Mouse (Mus musculus) liver, adult (tissue): Measurements from ENCODE around the gene Prkag3.

Experiments
- GATA4 ChIP-seq: IDR thresholded peaks from 2 replicates; pipeline ENCODE4 v1.6.1; 2014; ENCODE audit warnings: mild to moderate bottlenecking, low read length; ENCODE audit not compliant: insufficient replicate concordance

The Prkag3 gene

DNA sequence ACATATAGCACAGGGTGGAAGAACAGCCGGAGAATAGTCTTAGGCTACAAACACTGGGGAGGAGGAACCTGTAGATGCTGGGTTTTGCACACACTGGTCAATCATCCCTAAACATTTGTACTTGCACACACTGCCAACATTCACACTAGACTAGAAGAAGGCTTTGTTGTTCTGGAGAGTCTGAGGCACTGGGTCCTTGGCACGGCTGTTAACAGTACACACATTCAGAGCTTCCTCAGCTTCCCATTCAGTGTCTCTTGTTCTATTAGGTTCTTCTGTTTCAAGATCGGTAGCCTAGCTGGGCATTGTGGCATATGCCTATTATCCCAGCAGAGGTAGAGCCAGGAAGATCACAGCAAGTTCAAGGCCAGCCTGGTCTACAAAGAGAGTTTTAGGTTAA is 44.9 kb downstream of the Prkag3 start:
- no peak for TF ChIP-seq GATA4

DNA sequence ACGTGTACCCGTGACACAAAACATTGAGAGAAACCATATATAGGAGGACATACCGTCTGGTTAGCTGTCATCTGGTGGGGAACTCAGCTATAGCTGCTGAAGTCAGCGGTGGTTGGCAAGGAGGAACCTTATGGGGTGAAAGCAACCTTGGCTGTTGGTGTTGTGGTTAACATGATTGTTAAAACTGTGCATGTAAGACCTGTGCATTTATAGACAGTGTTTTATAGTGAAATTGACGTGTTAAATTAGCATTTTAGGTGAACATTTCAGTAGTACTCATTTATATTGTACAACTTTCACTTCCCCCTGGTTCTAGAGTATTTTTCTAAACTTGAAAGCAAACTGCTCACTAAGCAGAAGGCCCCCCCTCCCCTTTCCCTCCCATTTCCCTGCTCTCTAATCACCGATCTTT is 46.9 kb downstream of the Prkag3 start:
- no peak for TF ChIP-seq GATA4

DNA sequence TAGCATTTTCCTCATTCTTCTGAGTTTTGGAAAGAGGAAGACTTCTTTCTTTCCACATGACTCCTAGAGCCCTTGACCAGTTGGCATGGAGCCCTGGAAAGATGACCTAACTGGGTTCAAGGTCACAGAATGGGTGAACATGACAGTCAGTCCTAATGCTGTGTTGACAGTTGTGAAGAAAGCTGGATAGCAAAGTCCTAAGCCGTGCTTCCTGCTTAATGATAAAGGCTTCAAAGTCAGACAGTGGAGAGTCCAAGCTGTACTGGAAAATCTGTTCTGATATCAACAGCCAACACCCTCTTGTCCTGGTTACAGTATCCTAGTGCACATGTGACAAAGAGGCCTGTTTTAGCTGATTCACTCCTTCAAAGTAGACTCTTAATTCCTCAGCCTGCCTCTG is 50.2 kb downstream of the Prkag3 start:
- peak; percentile 92; the same call in 1 of the 2 replicates for TF ChIP-seq GATA4

DNA sequence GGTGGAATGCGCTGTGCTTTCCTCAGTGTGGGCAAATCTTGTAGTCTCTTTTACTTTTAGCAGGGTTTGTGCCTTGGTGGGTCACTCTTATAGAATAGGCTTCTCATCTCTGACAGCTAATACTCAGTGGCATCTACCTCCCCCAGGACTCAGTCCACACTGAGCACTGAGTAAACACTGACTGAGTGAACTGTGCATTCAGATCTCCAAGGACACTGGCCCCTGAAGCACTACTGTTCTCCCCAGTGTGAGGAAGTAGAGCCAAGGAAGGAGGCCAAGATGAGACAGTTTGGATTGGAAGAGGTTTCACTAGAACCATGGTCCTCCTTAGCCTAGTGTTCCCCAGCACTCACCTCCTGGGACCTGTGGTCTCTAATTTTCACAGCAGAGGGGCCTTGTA is 50.7 kb downstream of the Prkag3 start:
- no peak for TF ChIP-seq GATA4

DNA sequence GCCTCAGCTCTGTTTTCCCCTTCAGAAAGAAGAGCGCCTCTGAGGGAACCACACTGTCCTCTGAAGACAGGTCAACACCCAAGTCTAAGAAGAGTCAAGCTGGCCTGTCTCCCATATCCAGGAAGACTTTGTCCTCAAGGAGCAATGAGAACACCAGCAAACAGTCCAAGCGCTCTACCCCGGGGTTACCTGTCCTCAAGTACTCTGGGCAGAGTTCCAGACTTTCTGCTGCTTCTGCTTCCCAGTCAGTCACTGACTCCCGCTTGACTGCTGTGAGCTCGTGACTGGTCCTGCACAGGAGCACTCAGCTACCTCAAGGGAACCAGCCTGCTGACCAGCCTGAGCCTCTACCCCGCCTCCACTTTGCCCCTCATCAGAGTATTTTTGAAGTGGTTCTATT is 51.6 kb downstream of the Prkag3 start:
- TF ChIP-seq GATA4 = no peak

DNA sequence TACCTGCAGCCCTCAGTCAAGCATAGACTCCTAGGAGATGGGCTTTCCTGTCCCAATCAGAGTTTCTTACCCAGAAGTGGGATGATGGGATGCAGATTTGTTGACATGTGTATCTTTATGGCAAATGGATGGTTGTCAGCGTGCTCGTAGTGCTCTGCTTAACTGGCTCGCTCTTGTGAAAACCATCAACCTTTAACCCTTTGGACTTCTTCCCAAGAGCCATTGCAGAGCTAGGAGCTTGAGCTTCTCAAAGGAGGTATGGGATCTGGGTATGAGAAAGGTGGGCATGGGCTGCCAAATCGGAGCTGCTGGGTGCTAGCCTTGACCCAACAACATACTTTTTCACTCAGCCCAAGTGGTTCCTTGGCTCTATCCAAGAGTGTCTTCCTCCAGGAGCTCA is 53.2 kb downstream of the Prkag3 start:
- TF ChIP-seq GATA4 = no peak

DNA sequence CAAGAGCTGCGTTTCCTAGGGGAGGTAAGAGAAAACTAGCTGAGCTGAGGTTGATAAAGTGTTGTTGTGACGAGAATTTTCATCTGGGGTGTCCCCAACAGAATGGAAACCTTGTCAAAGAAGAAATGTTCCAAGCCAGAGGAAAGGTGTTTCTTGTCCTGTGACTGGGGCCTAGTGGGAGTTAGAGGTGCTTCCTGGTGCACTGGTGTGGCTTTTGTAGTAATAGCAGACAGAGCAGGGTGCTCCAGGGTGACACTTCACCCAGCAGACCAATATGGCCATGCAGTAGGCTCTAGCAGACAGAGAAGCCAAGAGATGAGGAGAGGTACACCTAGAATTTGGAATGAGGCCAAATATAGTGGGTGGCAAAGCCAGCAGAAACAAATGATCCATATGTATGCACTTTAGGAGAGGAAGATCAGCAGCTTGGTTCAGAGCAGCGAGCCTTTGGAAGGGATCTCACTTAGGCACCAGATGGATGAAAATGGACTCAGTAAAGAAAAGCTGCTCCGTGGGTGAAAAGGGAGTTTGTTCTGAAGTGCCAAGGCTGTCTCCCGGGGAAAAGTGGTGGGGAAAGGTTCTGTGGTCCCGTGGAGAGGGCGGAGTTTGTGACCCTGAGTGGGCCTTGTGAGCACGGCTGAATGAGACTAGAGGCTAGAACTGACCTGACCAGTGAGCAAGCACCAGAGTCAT is 55.0 kb downstream of the Prkag3 start:
- no peak for TF ChIP-seq GATA4
